19 mouse cellular contexts compared by ENCODE assay signal in genomic region chr12:4169622-4170021, GRCm38 (mm10). TPM values are rescaled to one million over a fixed set of nuclear protein-coding genes. Genes with fewer than 3 reads are reported as not detected.
DNase-seq lines count a peak whose midpoint lies in the region; TF ChIP-seq lines count a peak whose summit lies in the region.
"Had no signal": no experiment of that assay in that cellular context is flagged by ENCODE, and none has a peak within 500 bp of the region (broad histone marks: within the 10 kb centered on the region; RNA-seq: fewer than 3 reads in every experiment).

No protein-coding gene starts in this region.

- H3K27ac ChIP-seq in ES-E14 (ENCODE audit: insufficient read depth, low read depth, low read length, poor library complexity, severe bottlenecking), result peak overlapping the region; percentile 26; the same call in 1 of the 2 replicates
- H3K27ac ChIP-seq: embryonic facial prominence, embryonic 15.5 days; forebrain, embryonic 10.5 days; gastrocnemius, adult 2 months; hindbrain, embryonic 10.5 days; hindbrain, embryonic 15.5 days had no signal

- in situ Hi-C loops in ES-E14 (cut with MboI; ENCODE audit: low sequenced_read_pairs in 2 of 2, unreplicated experiment in 2 of 2), result no loop called here

- H3K36me3 ChIP-seq in ES-E14 (ENCODE audit: control insufficient read depth, insufficient read depth, low read length, poor library complexity, severe bottlenecking), result no peaks in the 10 kb centered on the region
- H3K36me3 ChIP-seq: embryonic facial prominence, embryonic 15.5 days; forebrain, embryonic 10.5 days; G1E; heart, embryonic 12.5 days; hindbrain, embryonic 10.5 days; hindbrain, embryonic 15.5 days had no signal

- H3K4me3 ChIP-seq in ES-E14 (ENCODE audit: insufficient read depth in 1 of 2, low read depth in 1 of 2, low read length in 2 of 2, poor library complexity in 1 of 2, severe bottlenecking in 1 of 2), result no peak overlapping the region
- H3K4me3 ChIP-seq: embryonic facial prominence, embryonic 15.5 days; erythroblast, embryonic 14.5 days; forebrain, embryonic 10.5 days; gastrocnemius, adult 2 months; heart, embryonic 12.5 days; hindbrain, embryonic 10.5 days; hindbrain, embryonic 15.5 days had no signal

- H3K9me3 ChIP-seq in ES-E14 (ENCODE audit: control insufficient read depth, insufficient read depth, low read depth, low read length), result no peaks in the 10 kb centered on the region
- H3K9me3 ChIP-seq: embryonic facial prominence, embryonic 15.5 days; forebrain, embryonic 10.5 days; G1E; heart, embryonic 12.5 days; hindbrain, embryonic 10.5 days; hindbrain, embryonic 15.5 days had no signal

- H3K4me1 ChIP-seq in ES-E14 (ENCODE audit: control insufficient read depth in 2 of 2, insufficient read depth in 2 of 2, low read length in 2 of 2, poor library complexity in 1 of 2), result peaks cover 14 to 36% of the 10 kb centered on the region in 2 experiments; a peak in 3 of 4 replicates
- H3K4me1 ChIP-seq: forebrain, embryonic 10.5 days; heart, embryonic 12.5 days; hindbrain, embryonic 10.5 days; hindbrain, embryonic 15.5 days had no signal

- DNase-seq in adrenal gland, postnatal 10 days, result peak; percentile 52
- DNase-seq in adrenal gland, postnatal 4 days (ENCODE audit: low spot score in 2 of 2), result no peak
- peak; percentile 34 for DNase-seq in ovary, adult 18-20 months (ENCODE audit: low spot score)
- DNase-seq in ovary, postnatal 14 days (ENCODE audit: low spot score), result no peak
- no peak for DNase-seq in ES-E14 (ENCODE audit: low read depth, low spot score)
- DNase-seq in adrenal gland, postnatal 36 days, result peak; percentile 28 to 55
- DNase-seq in lung, postnatal 25 days (ENCODE audit: low spot score), result no peak
- DNase-seq: cerebellum, adult 11 months; cerebellum, adult 8-10 months; embryo, embryonic 11 days; gastrocnemius, adult 2 months; gastrocnemius, postnatal 25 days had no signal

- H3K9ac ChIP-seq in ES-E14 (ENCODE audit: insufficient read depth, low read depth, low read length, poor library complexity, severe bottlenecking), result no peak overlapping the region
- H3K9ac ChIP-seq: embryonic facial prominence, embryonic 15.5 days; heart, embryonic 12.5 days; hindbrain, embryonic 15.5 days had no signal

TF ChIP-seq in ES-E14, 5 proteins besides CTCF, POLR2A, EP300 and RAD21:
- no peak for TF ChIP-seq HCFC1 (IDR thresholded peaks at IDR 0.05; ENCODE audit: borderline replicate concordance, insufficient read depth, low read length)
- TF ChIP-seq ZC3H11A (IDR thresholded peaks at IDR 0.05; ENCODE audit: borderline replicate concordance, low read depth, low read length), result no peak
- TF ChIP-seq CHD2 (IDR thresholded peaks at IDR 0.05; ENCODE audit: low read depth, low read length), result no peak
- TF ChIP-seq ZNF384 (IDR thresholded peaks at IDR 0.05; ENCODE audit: low read depth, low read length), result no peak
- no peak for TF ChIP-seq MAFK (IDR thresholded peaks at IDR 0.05; ENCODE audit: insufficient read depth, low read depth, low read length)

RNA-seq across cellular contexts. Expression of gene Adcy3, which starts 36.7 kb away (rescaled TPM):
- 10 to 100 TPM; 28.1 to 37.2 TPM for total RNA-seq in adrenal gland, postnatal 10 days (2021)
- 10 to 100 TPM; 25.8 to 26.8 TPM for total RNA-seq in adrenal gland, postnatal 4 days (2021)
- total RNA-seq in ES-E14 (2012; rRNA removed), result 14.1 and 28.2 TPM in 2 replicates
- total RNA-seq in adrenal gland, postnatal 36 days (2021), result 10 to 100 TPM; 27.4 to 47.1 TPM

Comparison
In these comparisons a context has a peak if more than half of its experiments do, and no peak if none do; other contexts are left out.
1. DNase-seq: peak in adrenal gland, postnatal 10 days (single experiment), ovary, adult 18-20 months (single experiment) and adrenal gland, postnatal 36 days (2 of 2); none in adrenal gland, postnatal 4 days (0 of 2), ovary, postnatal 14 days (single experiment), ES-E14 (single experiment) and lung, postnatal 25 days (single experiment).